Mouse (Mus musculus): Measurements from ENCODE around the gene Tfb1m.

DNA sequence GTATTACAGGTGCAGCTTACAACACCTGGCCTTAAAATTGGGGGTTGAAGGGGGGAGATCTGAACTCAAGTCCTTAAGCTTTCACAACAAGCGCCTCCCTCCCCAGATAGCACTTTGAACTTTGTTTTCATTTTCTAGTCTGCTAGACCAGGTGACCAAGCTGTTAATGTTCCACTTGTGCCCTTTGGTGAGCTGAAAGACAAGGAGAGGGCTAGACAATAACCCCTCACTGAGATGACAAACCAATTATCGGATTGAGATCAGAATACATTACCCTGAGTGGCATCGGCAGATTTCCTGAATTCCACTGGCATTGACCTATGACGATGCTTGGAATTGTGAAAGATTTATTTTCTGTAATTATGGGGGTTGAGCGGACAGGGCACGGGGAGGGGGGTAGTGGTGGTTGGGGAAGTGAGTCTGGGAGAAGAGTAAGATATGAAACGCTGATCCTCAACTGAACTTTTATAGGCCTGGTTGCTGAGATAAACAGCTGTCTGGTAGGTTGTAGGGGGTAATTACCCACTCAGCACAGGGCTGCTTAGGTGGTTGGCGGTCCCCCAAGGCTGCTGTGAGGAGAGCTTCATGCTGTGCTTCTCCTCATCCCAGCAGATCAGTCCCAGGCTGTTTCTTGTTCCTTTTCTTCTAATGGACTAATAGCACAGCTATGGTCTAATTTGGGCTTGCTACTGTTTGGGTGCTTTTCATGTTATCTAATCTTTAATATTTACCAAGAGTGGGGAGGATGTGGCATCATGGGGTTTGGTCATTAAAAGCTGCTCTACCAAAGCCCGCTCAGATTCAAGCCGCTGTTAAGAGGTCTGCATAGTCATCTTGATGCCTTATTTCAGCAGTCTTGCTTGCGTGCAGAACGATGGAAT, 69.6 kb downstream of the Tfb1m start:
- no peak for TF ChIP-seq CTCF (IDR thresholded peaks at IDR 0.05; ENCODE audit: borderline replicate concordance, insufficient read depth, low read length)
- no peak for TF ChIP-seq POLR2A (IDR thresholded peaks at IDR 0.05; ENCODE audit: low read depth, low read length)

Measured in embryonic fibroblast, embryonic 13.5 days (primary cell).